Mouse (Mus musculus) c-Kit-positive CD71-positive TER-119-positive erythroid progenitor cells, embryonic 14.5 days (primary cell): ENCODE measurements at regions not wholly inside any gene's neighbourhood (a gene's known extent, or its start where the extent isn't known, plus 50 kb on each side); places are given as distances from the start of the nearest gene placed in this dataset.

ENCODE experiments used
- DNase-seq: peaks from one replicate; pipeline ENCODE4 v3.0.0-alpha.2; 2013; ENCODE audit warnings: low spot score

GRCm38 (mm10) chr1:6059090-6059489 lies 1251.4 kb downstream of the Gm37988 start:
- no peak for DNase-seq

DNA sequence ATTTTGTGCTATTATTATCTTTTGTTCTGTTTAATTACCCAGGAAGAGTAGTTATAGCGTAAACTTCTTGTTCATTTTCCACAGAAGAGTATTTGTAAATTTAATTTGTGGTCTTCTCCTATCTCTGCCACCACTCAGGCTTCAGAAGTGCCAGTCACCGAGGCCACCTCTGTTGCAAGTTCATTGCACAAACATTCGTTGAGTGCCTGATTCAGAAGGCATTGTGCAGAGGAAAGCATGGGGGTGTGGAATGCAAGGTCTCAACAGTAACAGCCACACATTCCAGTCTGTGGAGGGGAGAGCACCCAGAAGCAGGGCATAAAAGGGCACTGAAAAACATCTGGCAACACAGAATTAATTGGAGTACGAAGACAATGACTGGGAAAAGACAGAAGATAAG lies 1268.9 kb downstream of the Gm37988 start:
- DNase-seq, result no peak

- no peak for DNase-seq
These were observed 1274.2 kb downstream of the Gm37988 start for GRCm38 (mm10) chr1:6081876-6082275.

DNA sequence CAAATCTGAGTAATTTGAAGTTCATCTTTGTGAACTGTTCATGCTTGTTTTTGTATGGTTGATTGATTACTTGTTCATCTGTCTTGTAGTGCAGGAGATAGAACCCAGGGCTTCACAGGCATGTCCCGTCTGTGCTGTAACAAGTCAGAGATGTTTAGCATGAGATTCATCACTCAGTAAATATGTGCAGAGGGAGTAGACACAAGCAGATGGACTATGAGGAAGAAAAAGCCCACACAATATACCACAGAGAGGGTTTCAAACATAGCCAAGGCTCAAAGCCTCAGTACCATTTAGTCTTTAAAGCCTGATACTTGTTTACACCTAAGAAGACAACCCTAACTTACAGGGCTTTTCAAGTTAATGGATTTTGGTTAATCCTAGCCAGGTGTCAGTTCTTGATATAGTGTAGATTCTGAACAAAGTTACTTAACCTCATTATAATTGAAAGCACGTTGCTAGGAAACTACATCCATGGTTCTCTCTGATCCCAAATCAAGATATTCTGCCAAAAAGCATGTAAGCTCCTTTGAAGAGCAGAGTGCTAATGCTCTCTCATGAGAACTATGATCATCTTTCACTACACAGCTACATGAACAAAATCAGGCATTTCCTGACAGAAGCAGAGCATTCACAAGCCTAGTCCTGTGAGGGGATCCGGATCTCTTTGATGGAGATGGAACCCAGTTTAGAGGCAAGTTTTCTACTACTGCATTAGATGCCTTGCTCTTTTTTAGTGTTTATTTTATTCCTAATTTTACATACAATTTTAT lies 1286.7 kb downstream of the Gm37988 start:
- no peak for DNase-seq

GRCm38 (mm10) chr1:6117557-6117956 lies 1309.9 kb downstream of the Gm37988 start:
- DNase-seq, result no peak

- no peak for DNase-seq
These were observed 1327.4 kb downstream of the Gm37988 start for GRCm38 (mm10) chr1:6135066-6135465.

DNA sequence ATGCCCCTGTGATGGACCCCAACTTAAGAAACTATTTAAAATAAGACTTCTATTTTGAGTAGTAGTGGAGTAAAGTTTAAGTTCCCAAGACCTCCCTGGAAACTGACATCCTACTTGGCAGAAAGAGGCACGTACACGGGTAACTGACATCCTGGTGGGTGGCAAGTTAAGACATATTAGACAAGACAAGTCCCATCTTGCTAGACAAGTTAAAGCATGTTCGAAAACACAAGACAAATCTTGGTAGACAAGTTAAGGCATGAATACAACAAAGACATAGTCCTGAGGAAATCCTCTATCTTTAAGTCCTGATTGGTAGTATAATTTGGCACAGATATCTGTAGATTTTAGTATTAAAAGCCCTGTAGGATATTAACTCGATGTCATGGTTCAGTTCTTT lies 1332.6 kb downstream of the Gm37988 start:
- DNase-seq, result no peak

DNA sequence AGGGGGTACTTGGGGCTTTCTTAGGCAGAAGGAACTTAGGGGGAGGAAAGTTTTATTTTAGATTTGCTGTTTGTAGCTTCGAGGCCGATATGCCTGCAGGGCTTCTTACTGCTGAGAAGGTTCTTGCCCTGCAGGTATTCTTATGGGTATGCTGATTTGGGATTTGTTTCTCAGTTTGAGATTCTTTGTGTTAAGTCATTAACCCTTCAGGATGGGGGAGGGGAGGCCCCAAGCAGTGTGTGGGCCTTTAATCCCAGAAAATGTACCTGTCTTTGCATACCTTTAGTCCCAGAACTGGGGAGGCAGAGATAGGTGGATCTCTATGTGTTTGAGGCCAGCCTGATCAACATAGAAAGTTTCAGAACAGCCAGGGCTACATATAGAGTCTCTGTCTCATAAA lies 1335.1 kb downstream of the Gm37988 start:
- DNase-seq, result no peak

DNA sequence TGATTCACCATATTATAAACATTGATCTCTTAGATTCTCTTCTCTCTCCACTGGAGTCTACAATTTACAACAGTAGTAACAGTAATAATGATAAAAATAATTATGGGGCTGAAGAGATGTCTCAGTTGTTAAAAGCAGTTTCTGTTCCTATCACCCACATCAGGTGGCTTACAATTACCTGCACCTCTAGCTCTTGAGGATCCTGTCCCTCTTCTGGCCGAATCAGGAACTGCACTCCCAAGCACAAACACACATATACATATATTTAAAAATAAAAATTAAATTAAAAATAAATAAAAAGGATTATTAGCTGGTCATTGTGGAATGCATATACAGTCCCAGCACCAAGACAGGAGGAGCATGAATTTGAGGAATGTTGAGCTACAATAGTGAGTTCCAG lies 1336.2 kb downstream of the Gm37988 start:
- peak; percentile 14 for DNase-seq

DNA sequence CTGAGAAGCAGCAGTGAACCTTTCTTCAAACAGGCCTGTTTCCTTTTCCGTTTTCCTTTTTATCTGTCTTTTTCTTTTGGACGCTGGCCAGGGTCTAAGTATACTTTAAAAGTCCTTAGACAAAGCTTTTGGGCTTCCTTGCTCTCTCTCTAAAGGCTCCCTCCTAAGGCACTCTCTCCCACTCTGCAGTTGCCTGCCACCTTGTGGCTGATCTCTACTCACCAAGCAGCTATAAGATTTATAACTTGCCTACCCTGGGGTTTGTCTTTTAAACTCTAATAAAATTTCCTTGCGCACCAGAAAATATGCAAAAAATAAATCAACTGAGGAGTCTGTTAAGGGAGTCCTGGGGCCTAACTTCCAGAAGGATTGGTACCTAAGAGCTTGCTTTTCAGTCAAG lies 1344.7 kb downstream of the Gm37988 start:
- DNase-seq, result no peak
